Comparison of ENCODE assay signal across 23 mouse cellular contexts in the genomic region with DNA sequence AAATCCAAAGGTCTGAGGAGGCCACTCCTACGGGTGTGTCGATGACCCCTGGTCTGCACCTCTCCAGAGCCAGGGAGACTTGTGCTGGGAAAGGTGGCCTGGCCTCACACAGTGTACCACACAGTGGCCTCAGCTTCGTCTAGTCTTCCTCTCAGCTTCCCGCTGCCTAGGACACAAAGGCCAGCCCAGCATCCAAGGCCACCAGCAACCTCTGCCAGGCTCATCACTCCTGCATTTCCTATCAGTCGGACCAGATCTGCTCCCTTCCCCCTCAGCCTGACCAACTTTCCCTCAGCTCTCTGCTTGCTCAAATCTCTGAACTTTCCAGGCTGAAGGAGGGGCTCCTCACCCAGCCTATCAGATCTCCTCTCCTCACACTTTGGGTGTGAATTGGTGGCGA.
DNase-seq lines count a peak whose midpoint lies in the region.
"Had no signal": no experiment of that assay in that cellular context is flagged by ENCODE, and none has a peak within 500 bp of the region (broad histone marks: within the 10 kb centered on the region; RNA-seq: fewer than 3 reads in every experiment).

No protein-coding gene starts in this region.

- H3K4me1 ChIP-seq in limb, embryonic 10.5 days = peaks cover 52% of the 10 kb centered on the region
- H3K4me1 ChIP-seq in hindbrain, embryonic 10.5 days (replicated peaks) = peaks cover 29% of the 10 kb centered on the region

- 62% methylated on average over 6 of the region's 6 CpGs for WGBS in limb, embryonic 10.5 days
- WGBS in hindbrain, embryonic 10.5 days = 64% methylated on average over 6 of the region's 6 CpGs

- H3K9me3 ChIP-seq in limb, embryonic 10.5 days (replicated peaks) = no peaks in the 10 kb centered on the region
- no peaks in the 10 kb centered on the region for H3K9me3 ChIP-seq in hindbrain, embryonic 10.5 days
- H3K9me3 ChIP-seq: forebrain, embryonic 10.5 days; heart, embryonic 12.5 days; heart, embryonic 15.5 days had no signal

- H3K36me3 ChIP-seq in limb, embryonic 10.5 days = no peaks in the 10 kb centered on the region
- H3K36me3 ChIP-seq in hindbrain, embryonic 10.5 days = no peaks in the 10 kb centered on the region
- H3K36me3 ChIP-seq: forebrain, embryonic 10.5 days; heart, embryonic 12.5 days; heart, embryonic 15.5 days had no signal

- peak; percentile 42 for DNase-seq in 416B (ENCODE audit: low read depth)
- DNase-seq in adrenal gland, adult 8-10 months = peak; percentile 33
- peak; percentile 39 for DNase-seq in adrenal gland, postnatal 25 days
- DNase-seq in limb, embryonic 10.5 days (ENCODE audit: low spot score) = no peak
- DNase-seq in urinary bladder, adult 2 months (ENCODE audit: low spot score) = no peak
- DNase-seq in hindbrain, embryonic 10.5 days (ENCODE audit: low spot score) = no peak
- DNase-seq in layer of hippocampus, adult 9-11 months = no peak
- no peak for DNase-seq in kidney, adult 9 months
- DNase-seq: cerebellum, adult 11-12 months; cerebellum, adult 8-10 months; cerebellum, postnatal 10 days; cerebellum, postnatal 36 days; embryo, embryonic 11 days; forebrain, postnatal 0 days; gastrocnemius, postnatal 25 days; heart, adult 18-20 months; heart, postnatal 10 days; heart, postnatal 36 days had no signal

- H3K27me3 ChIP-seq in limb, embryonic 10.5 days (ENCODE audit: low read depth, poor library complexity, severe bottlenecking) = peaks cover 32% of the 10 kb centered on the region
- peaks cover 46% of the 10 kb centered on the region for H3K27me3 ChIP-seq in hindbrain, embryonic 10.5 days (ENCODE audit: insufficient read depth, poor library complexity, severe bottlenecking)

- 0 out of 2 replicates have a peak overlapping the region, but pooled peaks have one; percentile 4 for H3K27ac ChIP-seq in limb, embryonic 10.5 days
- H3K27ac ChIP-seq in hindbrain, embryonic 10.5 days = no peak overlapping the region
- H3K27ac ChIP-seq: forebrain, embryonic 10.5 days; heart, embryonic 15.5 days; hindbrain, embryonic 14.5 days; hindbrain, postnatal 0 days had no signal

- no peak overlapping the region for H3K4me3 ChIP-seq in limb, embryonic 10.5 days
- H3K4me3 ChIP-seq in hindbrain, embryonic 10.5 days = no peak overlapping the region
- H3K4me3 ChIP-seq: forebrain, embryonic 10.5 days; heart, embryonic 12.5 days; heart, embryonic 15.5 days had no signal

Comparison
In these comparisons a context has a peak if more than half of its experiments do, and no peak if none do; other contexts are left out.
1. DNase-seq: peak in 416B (single experiment), adrenal gland, adult 8-10 months (single experiment) and adrenal gland, postnatal 25 days (single experiment); none in limb, embryonic 10.5 days (single experiment), urinary bladder, adult 2 months (single experiment), hindbrain, embryonic 10.5 days (single experiment), layer of hippocampus, adult 9-11 months (single experiment) and kidney, adult 9 months (single experiment).